Mouse (Mus musculus) myocyte (in vitro differentiated cells): ENCODE results near the gene Qk.

Experiments used
- CEBPB ChIP-seq: IDR thresholded peaks from 2 replicates; pipeline ENCODE4 v1.6.1; 2011; ENCODE audit warnings: mild to moderate bottlenecking, moderate library complexity; ENCODE audit not compliant: poor library complexity, insufficient read depth, severe bottlenecking
- E2F4 ChIP-seq: IDR thresholded peaks from one replicate; pipeline ENCODE4 v1.6.1; 2011; ENCODE audit warnings: mild to moderate bottlenecking, control low read depth, moderate library complexity; ENCODE audit not compliant: insufficient read depth
- MAX ChIP-seq: IDR thresholded peaks from one replicate; pipeline ENCODE4 v1.6.1; 2011; ENCODE audit warnings: low read depth, mild to moderate bottlenecking, control low read depth
- MYOD1 ChIP-seq, 3 experiments: IDR thresholded peaks; one replicate each; pipeline ENCODE4 v1.6.1; 2011; ENCODE audit warnings: control low read depth in 2 of 3, low read depth in 2 of 3, mild to moderate bottlenecking in 2 of 3, moderate library complexity in 1 of 3; ENCODE audit not compliant: insufficient read length in 2 of 3, control insufficient read depth in 1 of 3
- POLR2A ChIP-seq: IDR thresholded peaks from one replicate; pipeline ENCODE4 v1.6.1; 2011; ENCODE audit warnings: low read depth, mild to moderate bottlenecking, control low read depth, moderate library complexity; ENCODE audit not compliant: insufficient read length
- USF1 ChIP-seq: IDR thresholded peaks from one replicate; pipeline ENCODE4 v1.6.1; 2011; ENCODE audit warnings: low read depth, mild to moderate bottlenecking, control low read depth, moderate library complexity

DNA sequence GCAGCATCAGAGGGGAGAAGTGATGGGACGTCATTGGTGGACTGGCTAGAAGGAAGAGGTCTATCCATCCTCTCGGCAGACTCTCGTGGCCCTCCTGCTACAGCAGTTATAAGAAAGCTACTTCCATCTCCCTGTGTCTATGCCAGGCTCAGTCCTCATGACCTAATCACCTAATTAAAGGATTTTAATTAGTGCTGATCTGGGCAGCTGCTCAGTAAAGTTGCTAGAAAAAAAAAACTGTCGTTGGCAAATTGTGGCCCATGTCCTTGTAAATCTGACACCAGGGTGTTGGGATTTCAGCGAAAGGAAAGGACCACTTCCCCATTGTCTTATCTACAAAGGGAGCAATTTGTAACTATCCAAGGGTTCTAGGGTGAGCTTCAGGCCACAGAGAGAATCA lies 142.6 kb downstream of the Qk start:
- TF ChIP-seq POLR2A (no peak), USF1 (no peak), CEBPB (no peak), MYOD1 (IDR thresholded peaks at IDR 0.05; ENCODE audit: control insufficient read depth in 1 of 3, insufficient read length in 2 of 3, low read depth in 2 of 3) (no peak), E2F4 (no peak), MAX (no peak)
